Mouse (Mus musculus) limb, embryonic 11.5 days (tissue): ENCODE results near the gene Atp6v1e1. TPM values are rescaled to one million over a fixed set of nuclear protein-coding genes. Genes with fewer than 3 reads are reported as not detected.
A peak's percentile ranks its signal among the peaks of the same experiment; 100 is the strongest.
"Not testable (repeated sequence)": the region's sequence is repeated elsewhere in the genome, so short reads cannot be mapped to it uniquely, and the experiment has no call there.

Experiments
- ATAC-seq: fragments of 200-750 bp; cut with Nextera tagmentation; 2 replicates; pipeline ENCODE4 v1.8.0; 2017; ENCODE audit warnings: low read depth; ENCODE audit not compliant: insufficient number of reproducible peaks, low FRiP score, low TSS enrichment
- DNase-seq: peaks from one replicate; pipeline ENCODE4 v3.0.0-alpha.2; 2015; ENCODE audit warnings: low spot score
- H3K27ac ChIP-seq: fragments of 300-500 bp; sonication (generic); replicated peaks from 2 replicates; pipeline ENCODE4 v1.5.1; 2014; ENCODE audit warnings: low read depth, mild to moderate bottlenecking, low read length
- H3K27me3 ChIP-seq: fragments of 300-500 bp; sonication (generic); 2 replicates; pipeline ENCODE4 v1.6.1; 2014; ENCODE audit warnings: mild to moderate bottlenecking, low read length, mixed read lengths; ENCODE audit not compliant: control insufficient read depth, insufficient read depth
- H3K36me3 ChIP-seq: fragments of 300-500 bp; sonication (generic); 2 replicates; pipeline ENCODE4 v1.6.1; 2014; ENCODE audit warnings: mild to moderate bottlenecking, low read length, moderate library complexity, mixed read lengths; ENCODE audit not compliant: control insufficient read depth, insufficient read depth
- H3K4me1 ChIP-seq: fragments of 300-500 bp; sonication (generic); 2 replicates; pipeline ENCODE4 v1.6.1; 2014; ENCODE audit warnings: low read length, mixed read lengths; ENCODE audit not compliant: control insufficient read depth, insufficient read depth
- H3K4me2 ChIP-seq: fragments of 300-500 bp; sonication (generic); 2 replicates; pipeline ENCODE4 v1.6.1; 2014; ENCODE audit warnings: low read depth, mild to moderate bottlenecking, moderate library complexity; ENCODE audit not compliant: severe bottlenecking
- H3K4me3 ChIP-seq: fragments of 300-500 bp; sonication (generic); 2 replicates; pipeline ENCODE4 v1.5.1; 2014; ENCODE audit warnings: low read depth, low read length
- H3K9ac ChIP-seq: fragments of 300-500 bp; sonication (generic); 2 replicates; pipeline ENCODE4 v1.6.1; 2014; ENCODE audit warnings: mild to moderate bottlenecking, low read length
- H3K9me3 ChIP-seq: fragments of 300-500 bp; sonication (generic); 2 replicates; pipeline ENCODE4 v1.6.1; 2016; ENCODE audit warnings: low read length; ENCODE audit not compliant: control insufficient read depth
- WGBS: fragments of 180-500 bp; shearing (Covaris S2); extraction: QIAGEN DNeasy Blood & Tissue Kit; methylation state at CpG from one replicate; pipeline ENCODE4 v1.1.7; 2014; 5-methylcytosine and 5-hydroxymethylcytosine counted together
- polyA plus RNA-seq: library from polyadenylated mRNA; unstranded; fragments of >200 nt; fragmentation: Nextera tagmentation; extraction: Ambion mirVana; gene quantifications from 2 replicates; pipeline ENCODE4 v1.2.1, GENCODE M21; 2014

Gene Atp6v1e1
- polyA plus RNA-seq, 1 experiment from 2014 or later: 118 TPM

- DNase-seq (no peak), ATAC-seq (no peak)
- H3K4me3 ChIP-seq: no peak overlapping the region
- H3K27me3 ChIP-seq: no peaks in the 10 kb centered on the region
- no peaks in the 10 kb centered on the region for H3K9me3 ChIP-seq
- H3K27ac ChIP-seq: no peak overlapping the region
- no peak overlapping the region for H3K4me2 ChIP-seq
- no peak overlapping the region for H3K9ac ChIP-seq
- no peaks in the 10 kb centered on the region for H3K36me3 ChIP-seq
- 52% methylated on average over 1 of the region's 1 CpGs for WGBS
- H3K4me1 ChIP-seq: no peaks in the 10 kb centered on the region
These were observed 7.5 kb upstream of the Atp6v1e1 start for GRCm38 (mm10) chr6:120830056-120830455.

- WGBS: 77% methylated on average over 10 of the region's 10 CpGs
- H3K27ac ChIP-seq: no peak overlapping the region
- no peak for ATAC-seq
These were observed 483 bp upstream of the Atp6v1e1 start for GRCm38 (mm10) chr6:120822937-120823614.

GRCm38 (mm10) chr6:120821715-120822114 is 878 bp downstream of the Atp6v1e1 start:
- DNase-seq (no peak), ATAC-seq (no peak)
- Histone ChIP-seq H3K36me3 (peaks cover 17% of the 10 kb centered on the region), H3K4me2 (peak overlapping the region; percentile 68), H3K4me1 (peaks cover 6% of the 10 kb centered on the region; the same call in 1 of the 2 replicates), H3K9ac (no peak overlapping the region), H3K9me3 (no peaks in the 10 kb centered on the region), H3K4me3 (peak overlapping the region; percentile 92), H3K27me3 (no peaks in the 10 kb centered on the region), H3K27ac (no peak overlapping the region)
- WGBS: 60% methylated on average over 5 of the region's 5 CpGs

More at GRCm38 (mm10) chr6:120822937-120823614, 483 bp upstream of the Atp6v1e1 start:
- Histone ChIP-seq H3K27me3 (no peaks in the 10 kb centered on the region), H3K9ac (no peak overlapping the region), H3K4me2 (no peak overlapping the region), H3K36me3 (peaks cover 9% of the 10 kb centered on the region), H3K4me3 (no peak overlapping the region; the same call in 1 of the 2 replicates), H3K4me1 (peaks cover 6% of the 10 kb centered on the region; the same call in 1 of the 2 replicates), H3K9me3 (no peaks in the 10 kb centered on the region)
- DNase-seq: no peak

GRCm38 (mm10) chr6:120820941-120821340 is 1.7 kb downstream of the Atp6v1e1 start:
- Histone ChIP-seq H3K27me3 (no peaks in the 10 kb centered on the region), H3K27ac (no peak overlapping the region), H3K4me2 (no peak overlapping the region), H3K9ac (no peak overlapping the region), H3K4me3 (no peak overlapping the region), H3K9me3 (no peaks in the 10 kb centered on the region), H3K4me1 (peaks cover 6% of the 10 kb centered on the region; the same call in 1 of the 2 replicates), H3K36me3 (peaks cover 17% of the 10 kb centered on the region)
- no peak for ATAC-seq
- no peak for DNase-seq
- WGBS: 89% methylated on average over 1 of the region's 1 CpGs

- Histone ChIP-seq H3K9me3 (no peaks in the 10 kb centered on the region), H3K36me3 (peaks cover 17% of the 10 kb centered on the region), H3K27ac (no peak overlapping the region), H3K27me3 (no peaks in the 10 kb centered on the region), H3K4me1 (peaks cover 6% of the 10 kb centered on the region; the same call in 1 of the 2 replicates), H3K4me2 (no peak overlapping the region), H3K9ac (no peak overlapping the region), H3K4me3 (no peak overlapping the region)
- ATAC-seq: no peak
- WGBS: 94% methylated on average over 5 of the region's 5 CpGs
- no peak for DNase-seq
These were observed 2.4 kb downstream of the Atp6v1e1 start for GRCm38 (mm10) chr6:120820144-120820543.

GRCm38 (mm10) chr6:120819294-120819693 is 3.3 kb downstream of the Atp6v1e1 start:
- H3K27me3 ChIP-seq: no peaks in the 10 kb centered on the region
- no peak overlapping the region for H3K9ac ChIP-seq
- H3K9me3 ChIP-seq: no peaks in the 10 kb centered on the region
- peaks cover 6% of the 10 kb centered on the region; the same call in 1 of the 2 replicates for H3K4me1 ChIP-seq
- WGBS: 93% methylated on average over 2 of the region's 2 CpGs
- no peak overlapping the region for H3K27ac ChIP-seq
- H3K4me3 ChIP-seq: no peak overlapping the region
- H3K4me2 ChIP-seq: no peak overlapping the region
- H3K36me3 ChIP-seq: peaks cover 17% of the 10 kb centered on the region
- ATAC-seq: no peak
- DNase-seq: no peak

- not testable (repeated sequence) for H3K4me1 ChIP-seq, H3K4me2 ChIP-seq, H3K9me3 ChIP-seq, H3K4me3 ChIP-seq, H3K27ac ChIP-seq, ATAC-seq, H3K9ac ChIP-seq, H3K27me3 ChIP-seq, DNase-seq
- peaks cover 11% of the 10 kb centered on the region for H3K36me3 ChIP-seq
- 98% methylated on average over 7 of the region's 10 CpGs for WGBS
These were observed 10.6 kb downstream of the Atp6v1e1 start for GRCm38 (mm10) chr6:120811999-120812398.

GRCm38 (mm10) chr6:120807738-120808081 is 14.9 kb downstream of the Atp6v1e1 start:
- Histone ChIP-seq H3K9ac (no peak overlapping the region), H3K4me1 (no peaks in the 10 kb centered on the region), H3K4me3 (no peak overlapping the region), H3K36me3 (peaks cover 29% of the 10 kb centered on the region), H3K27ac (no peak overlapping the region), H3K4me2 (no peak overlapping the region), H3K27me3 (no peaks in the 10 kb centered on the region), H3K9me3 (no peaks in the 10 kb centered on the region)
- ATAC-seq: no peak
- WGBS: 96% methylated on average over 4 of the region's 4 CpGs
- DNase-seq: no peak
